Mouse (Mus musculus): Measurements from ENCODE around the gene Zfp960. TPM values are rescaled to one million over a fixed set of nuclear protein-coding genes. Genes with fewer than 3 reads are reported as not detected.
"Not testable (repeated sequence)": the region's sequence is repeated elsewhere in the genome, so short reads cannot be mapped to it uniquely, and the experiment has no call there.

Gene Zfp960
- not detected in 2 replicates for polyA plus RNA-seq (2012; ENCODE audit: insufficient read depth, insufficient read length, low replicate concordance, missing spikeins)

- peak within 1 kb of the TSS; percentile 42; the same call in 1 of the 2 replicates for H3K27ac ChIP-seq (ENCODE audit: insufficient read depth, low read depth, low read length)
- under 1% methylated on average over 17 of the region's 21 CpGs for WGBS
- peak within 1 kb of the TSS; percentile 49 for H3K4me3 ChIP-seq (ENCODE audit: insufficient read depth, low read depth, low read length)
- not testable (repeated sequence) for H3K4me1 ChIP-seq (ENCODE audit: control insufficient read depth, insufficient read depth, low read length)
Measured at GRCm38 (mm10) chr17:17063628-17064494, at the start of gene Zfp960. Zfp960 (plus strand) TSS chr17:17064113.

GRCm38 (mm10) chr17:17018071-17018470, 45.8 kb upstream of the Zfp960 start:
- H3K4me1 ChIP-seq (ENCODE audit: control insufficient read depth, insufficient read depth, low read length); H3K27ac ChIP-seq (ENCODE audit: insufficient read depth, low read depth, low read length); H3K4me3 ChIP-seq (ENCODE audit: insufficient read depth, low read depth, low read length): not testable (repeated sequence)
- WGBS = 100% methylated on average over 2 of the region's 2 CpGs

GRCm38 (mm10) chr17:17059566-17059965, 4.3 kb upstream of the Zfp960 start:
- H3K27ac ChIP-seq (ENCODE audit: insufficient read depth, low read depth, low read length); H3K4me1 ChIP-seq (ENCODE audit: control insufficient read depth, insufficient read depth, low read length); H3K4me3 ChIP-seq (ENCODE audit: insufficient read depth, low read depth, low read length): not testable (repeated sequence)
- WGBS = 69% methylated on average over 1 of the region's 1 CpGs

- H3K4me1 ChIP-seq (ENCODE audit: control insufficient read depth, insufficient read depth, low read length); H3K27ac ChIP-seq (ENCODE audit: insufficient read depth, low read depth, low read length); H3K4me3 ChIP-seq (ENCODE audit: insufficient read depth, low read depth, low read length): not testable (repeated sequence)
- WGBS = no CpG with 5 or more reads among the region's 8 CpGs
Measured at GRCm38 (mm10) chr17:17120830-17121502, 57.1 kb downstream of the Zfp960 start, which contains the start of gene Zfp97. Zfp97 (plus strand) TSS chr17:17121415.

Other genes starting within 250 kb of the Zfp960 start
- gene Zfp97, start 57.3 kb downstream of the Zfp960 start, polyA plus RNA-seq (2012; ENCODE audit: insufficient read depth, insufficient read length, low replicate concordance, missing spikeins) = not detected in 2 replicates